Mouse (Mus musculus): ENCODE data around the gene Olfr455. TPM values are rescaled to one million over a fixed set of nuclear protein-coding genes. Genes with fewer than 3 reads are reported as not detected.

The Olfr455 gene
- polyA plus RNA-seq, 1 experiment from 2014 or later = not detected

DNA sequence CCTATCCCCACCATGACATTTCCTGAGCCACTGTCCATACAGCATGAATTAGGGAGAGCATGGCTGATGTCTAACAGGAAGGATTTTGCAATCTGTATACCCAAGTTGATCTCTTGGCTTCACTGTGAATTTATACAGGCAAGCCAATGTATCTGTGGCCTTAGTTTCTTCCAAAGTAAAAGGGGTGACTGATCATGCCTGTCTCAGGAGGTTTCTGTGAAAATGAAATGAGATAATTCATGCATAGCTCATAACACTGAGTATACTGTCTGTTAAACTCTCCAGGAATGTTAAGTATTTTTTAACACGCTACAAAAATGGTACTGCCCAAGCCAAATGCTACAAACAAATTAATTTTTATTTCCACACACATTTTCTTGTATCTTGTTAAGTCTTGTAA is 33.9 kb downstream of the Olfr455 start:
- Histone ChIP-seq H3K4me1 (ENCODE audit: control insufficient read depth, insufficient read depth, low read length) (no peaks in the 10 kb centered on the region), H3K4me3 (ENCODE audit: low read length) (no peak overlapping the region), H3K36me3 (ENCODE audit: control insufficient read depth, insufficient read depth) (no peaks in the 10 kb centered on the region), H3K9me3 (replicated peaks; ENCODE audit: control insufficient read depth, low read length) (no peaks in the 10 kb centered on the region), H3K27ac (ENCODE audit: low read length) (no peak overlapping the region), H3K27me3 (ENCODE audit: control insufficient read depth, insufficient read depth, low read length) (no peaks in the 10 kb centered on the region), H3K9ac (ENCODE audit: low read length) (no peak overlapping the region), H3K4me2 (ENCODE audit: low read depth, low read length) (no peak overlapping the region)
- WGBS = 49% methylated on average over 1 of the region's 1 CpGs
- no peak for ATAC-seq (replicated peaks; ENCODE audit: extremely low read depth, insufficient read depth, low FRiP score)

DNA sequence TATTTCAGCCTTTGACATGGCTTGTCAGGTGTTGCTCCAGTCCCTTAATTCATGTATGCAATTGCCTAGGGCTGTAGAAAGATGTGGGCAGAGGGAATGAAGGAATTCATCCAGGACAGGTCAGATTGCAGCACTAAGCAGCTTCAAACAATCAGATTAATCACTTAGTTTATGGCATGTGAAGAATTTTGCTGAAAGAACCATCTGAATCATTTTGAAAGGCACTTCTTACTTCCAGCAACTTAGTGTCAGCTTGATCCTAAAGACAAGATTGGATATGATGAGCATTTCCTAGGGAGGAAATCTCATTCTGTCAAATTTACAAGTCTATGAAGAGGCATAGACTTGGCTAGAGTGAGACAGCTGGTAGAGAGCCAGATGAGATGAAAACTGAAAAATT is 38.1 kb downstream of the Olfr455 start:
- no peak for ATAC-seq (replicated peaks; ENCODE audit: extremely low read depth, insufficient read depth, low FRiP score)

DNA sequence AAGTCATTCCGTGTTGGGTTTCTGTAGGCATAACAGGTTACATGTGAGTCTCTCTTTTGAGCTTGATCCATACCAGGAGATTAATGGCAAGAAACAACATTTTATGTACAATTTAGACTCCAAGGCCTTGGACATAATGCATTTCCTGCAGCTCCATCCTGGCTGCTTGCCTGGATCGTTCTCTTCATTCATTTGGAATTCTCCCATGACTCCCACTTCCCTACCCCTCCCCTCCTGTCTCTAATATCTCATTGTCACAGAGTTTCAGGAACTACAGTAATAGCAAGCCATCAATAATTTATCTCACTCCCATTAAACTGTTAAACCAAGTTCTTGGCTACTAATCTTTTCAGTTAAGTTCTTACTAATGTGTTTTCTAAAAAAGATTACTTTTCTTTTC is 43.9 kb downstream of the Olfr455 start:
- H3K27ac ChIP-seq (ENCODE audit: low read length) = no peak overlapping the region
- no peak overlapping the region for H3K9ac ChIP-seq (ENCODE audit: low read length)
- no peak overlapping the region for H3K4me3 ChIP-seq (ENCODE audit: low read length)
- H3K4me2 ChIP-seq (ENCODE audit: low read depth, low read length) = no peak overlapping the region
- 59% methylated on average over 2 of the region's 2 CpGs for WGBS
- H3K9me3 ChIP-seq (replicated peaks; ENCODE audit: control insufficient read depth, low read length) = no peaks in the 10 kb centered on the region
- no peaks in the 10 kb centered on the region for H3K4me1 ChIP-seq (ENCODE audit: control insufficient read depth, insufficient read depth, low read length)
- no peak for ATAC-seq (replicated peaks; ENCODE audit: extremely low read depth, insufficient read depth, low FRiP score)
- no peaks in the 10 kb centered on the region for H3K27me3 ChIP-seq (ENCODE audit: control insufficient read depth, insufficient read depth, low read length)
- no peaks in the 10 kb centered on the region for H3K36me3 ChIP-seq (ENCODE audit: control insufficient read depth, insufficient read depth)

More for the DNA sequence above, 38.1 kb downstream of the Olfr455 start:
- no peak overlapping the region for H3K4me2 ChIP-seq (ENCODE audit: low read depth, low read length)
- H3K4me3 ChIP-seq (ENCODE audit: low read length) = no peak overlapping the region
- no peak overlapping the region for H3K27ac ChIP-seq (ENCODE audit: low read length)
- no peaks in the 10 kb centered on the region for H3K4me1 ChIP-seq (ENCODE audit: control insufficient read depth, insufficient read depth, low read length)
- H3K9ac ChIP-seq (ENCODE audit: low read length) = no peak overlapping the region
- no peaks in the 10 kb centered on the region for H3K36me3 ChIP-seq (ENCODE audit: control insufficient read depth, insufficient read depth)
- no peaks in the 10 kb centered on the region for H3K27me3 ChIP-seq (ENCODE audit: control insufficient read depth, insufficient read depth, low read length)
- H3K9me3 ChIP-seq (replicated peaks; ENCODE audit: control insufficient read depth, low read length) = no peaks in the 10 kb centered on the region

DNA sequence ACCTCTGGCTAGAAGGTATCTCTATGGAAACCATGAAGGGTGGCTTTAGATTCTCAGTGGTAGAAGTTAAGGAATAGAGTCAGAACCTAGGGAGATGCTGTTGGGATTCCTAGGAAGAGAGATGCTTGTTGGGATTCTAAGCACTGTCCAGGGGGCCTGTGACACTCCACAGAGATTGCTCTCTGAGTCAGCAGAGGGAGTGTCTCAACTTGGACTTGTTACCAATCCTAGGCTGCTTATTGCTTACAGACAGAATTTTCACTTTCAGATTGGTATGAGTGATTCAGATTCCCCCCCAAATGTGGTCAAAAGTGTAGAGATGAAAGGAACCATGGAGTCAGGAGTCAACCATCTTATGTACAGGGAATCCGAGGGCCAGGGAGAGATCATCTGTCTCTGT is 57.7 kb downstream of the Olfr455 start:
- no peak overlapping the region for H3K4me2 ChIP-seq (ENCODE audit: low read depth, low read length)
- no peak for ATAC-seq (replicated peaks; ENCODE audit: extremely low read depth, insufficient read depth, low FRiP score)
- no peak overlapping the region for H3K4me3 ChIP-seq (ENCODE audit: low read length)
- H3K36me3 ChIP-seq (ENCODE audit: control insufficient read depth, insufficient read depth) = no peaks in the 10 kb centered on the region
- H3K27ac ChIP-seq (ENCODE audit: low read length) = no peak overlapping the region
- H3K9me3 ChIP-seq (replicated peaks; ENCODE audit: control insufficient read depth, low read length) = no peaks in the 10 kb centered on the region
- 42% methylated on average over 1 of the region's 1 CpGs for WGBS
- no peak overlapping the region for H3K9ac ChIP-seq (ENCODE audit: low read length)
- H3K27me3 ChIP-seq (ENCODE audit: control insufficient read depth, insufficient read depth, low read length) = no peaks in the 10 kb centered on the region
- H3K4me1 ChIP-seq (ENCODE audit: control insufficient read depth, insufficient read depth, low read length) = no peaks in the 10 kb centered on the region

DNA sequence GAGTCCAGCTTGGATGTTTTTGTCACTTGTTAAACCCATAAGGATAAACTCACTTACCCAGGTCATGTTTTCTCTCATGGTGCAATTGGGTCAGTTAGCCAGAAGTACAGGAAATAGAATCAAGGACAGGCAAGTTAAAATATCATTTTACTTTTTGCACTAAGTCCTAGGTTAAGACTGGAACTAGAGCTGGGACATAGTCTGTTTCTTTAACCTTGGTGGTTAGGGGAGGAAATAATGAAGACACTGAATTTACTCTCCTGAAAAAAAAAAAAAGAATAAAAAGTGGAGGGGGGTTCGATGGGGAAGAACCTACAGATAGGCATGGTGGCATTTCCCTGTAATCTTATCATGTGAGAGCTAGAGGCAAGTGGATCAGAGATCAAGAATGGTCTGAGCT is 60.3 kb downstream of the Olfr455 start, which contains the start of gene Olfr456:
Gene Olfr456 (minus strand): TSS at position 101 of the 400 bp plus-strand sequence.
- ATAC-seq (replicated peaks; ENCODE audit: extremely low read depth, insufficient read depth, low FRiP score) = no peak
- H3K27ac ChIP-seq (ENCODE audit: low read length) = no peak within 1 kb of the TSS
- H3K9ac ChIP-seq (ENCODE audit: low read length) = no peak within 1 kb of the TSS
- no peaks in the 10 kb centered on the region for H3K9me3 ChIP-seq (replicated peaks; ENCODE audit: control insufficient read depth, low read length)
- no peaks in the 10 kb centered on the region for H3K27me3 ChIP-seq (ENCODE audit: control insufficient read depth, insufficient read depth, low read length)
- WGBS = 52% methylated on average over 1 of the region's 1 CpGs
- H3K4me1 ChIP-seq (ENCODE audit: control insufficient read depth, insufficient read depth, low read length) = no peaks in the 10 kb centered on the region
- no peaks in the 10 kb centered on the region for H3K36me3 ChIP-seq (ENCODE audit: control insufficient read depth, insufficient read depth)
- no peak within 1 kb of the TSS for H3K4me2 ChIP-seq (ENCODE audit: low read depth, low read length)
- H3K4me3 ChIP-seq (ENCODE audit: low read length) = no peak within 1 kb of the TSS

Other genes with a start within 250 kb of the Olfr455 start
- 0.17 and 0.21 TPM in 2 replicates for gene Fam131b, start 222.9 kb downstream of the Olfr455 start, polyA plus RNA-seq (2015; fragmentation: Nextera tagmentation; extraction: Ambion mirVana)
- 152 and 159 TPM in 2 replicates for gene Zyx, start 198.0 kb downstream of the Olfr455 start, polyA plus RNA-seq (2015; fragmentation: Nextera tagmentation; extraction: Ambion mirVana)
- 1.9 and 2.9 TPM in 2 replicates for gene Epha1, start 174.3 kb downstream of the Olfr455 start, polyA plus RNA-seq (2015; fragmentation: Nextera tagmentation; extraction: Ambion mirVana)
- gene Tas2r143, start 147.3 kb downstream of the Olfr455 start, polyA plus RNA-seq (2015; fragmentation: Nextera tagmentation; extraction: Ambion mirVana) = not detected in 2 replicates
- not detected in 2 replicates for gene Tas2r135, start 142.2 kb downstream of the Olfr455 start, polyA plus RNA-seq (2015; fragmentation: Nextera tagmentation; extraction: Ambion mirVana)
- gene Tas2r126, start 113.1 kb downstream of the Olfr455 start, polyA plus RNA-seq (2015; fragmentation: Nextera tagmentation; extraction: Ambion mirVana) = not detected in 2 replicates
- not detected in 2 replicates for gene Olfr458, start 82.4 kb downstream of the Olfr455 start, polyA plus RNA-seq (2015; fragmentation: Nextera tagmentation; extraction: Ambion mirVana)
- not detected in 2 replicates for gene Olfr457, start 71.3 kb downstream of the Olfr455 start, polyA plus RNA-seq (2015; fragmentation: Nextera tagmentation; extraction: Ambion mirVana)
- gene Olfr456, start 60.4 kb downstream of the Olfr455 start, polyA plus RNA-seq (2015; fragmentation: Nextera tagmentation; extraction: Ambion mirVana) = 0.14 and 0.18 TPM in 2 replicates
- 0.06 TPM in 1 of 2 replicates, not detected in the other for gene Tcaf3, start 50.1 kb upstream of the Olfr455 start, polyA plus RNA-seq (2015; fragmentation: Nextera tagmentation; extraction: Ambion mirVana)
- 3.7 and 4.0 TPM in 2 replicates for gene Tcaf2, start 97.7 kb upstream of the Olfr455 start, polyA plus RNA-seq (2015; fragmentation: Nextera tagmentation; extraction: Ambion mirVana)
- gene Tcaf1, start 162.5 kb upstream of the Olfr455 start, polyA plus RNA-seq (2015; fragmentation: Nextera tagmentation; extraction: Ambion mirVana) = 39.1 and 45.1 TPM in 2 replicates
- gene Olfr453, start 191.8 kb upstream of the Olfr455 start, polyA plus RNA-seq (2015; fragmentation: Nextera tagmentation; extraction: Ambion mirVana) = not detected in 2 replicates
- not detected in 2 replicates for gene Olfr38, start 208.8 kb upstream of the Olfr455 start, polyA plus RNA-seq (2015; fragmentation: Nextera tagmentation; extraction: Ambion mirVana)
- gene Olfr452, start 237.5 kb upstream of the Olfr455 start, polyA plus RNA-seq (2015; fragmentation: Nextera tagmentation; extraction: Ambion mirVana) = not detected in 2 replicates

Data from heart, embryonic 16.5 days (tissue).